Mouse (Mus musculus) lung, postnatal 0 days (tissue): ENCODE results near the gene Gng2.

Experiments used
- CTCF ChIP-seq: IDR thresholded peaks from 2 replicates; pipeline ENCODE4 v1.5.1; 2016; ENCODE audit warnings: antibody characterized with exemption, mild to moderate bottlenecking
- EP300 ChIP-seq: IDR thresholded peaks from 2 replicates; pipeline ENCODE4 v1.6.1; 2016; ENCODE audit warnings: antibody characterized with exemption, mild to moderate bottlenecking, control low read depth

- TF ChIP-seq CTCF = no peak
- no peak for TF ChIP-seq EP300
Observed at GRCm38 (mm10) chr14:19942732-19943131, 34.7 kb downstream of the Gng2 start.
